Mouse (Mus musculus) kidney, adult 2 months (tissue): ENCODE data around the gene Zdhhc14. TPM values are rescaled to one million over a fixed set of nuclear protein-coding genes. Genes with fewer than 3 reads are reported as not detected.

Experiments used
- DNase-seq: peaks from one replicate; pipeline ENCODE4 v3.0.0; 2021
- H3K27ac ChIP-seq: fragments of 200-500 bp; 2 replicates; pipeline ENCODE4 v1.5.1; 2012; ENCODE audit warnings: low read depth, low read length, control low read depth, inconsistent platforms; ENCODE audit not compliant: insufficient read depth
- H3K27me3 ChIP-seq: fragments of 200-500 bp; replicated peaks from 2 replicates; pipeline ENCODE4 v1.6.1; 2012; ENCODE audit warnings: mild to moderate bottlenecking, moderate library complexity, low read length, inconsistent platforms; ENCODE audit not compliant: control insufficient read depth, insufficient read depth
- H3K36me3 ChIP-seq: fragments of 200-500 bp; 2 replicates; pipeline ENCODE4 v1.6.1; 2012; ENCODE audit warnings: mild to moderate bottlenecking, moderate library complexity, low read length, inconsistent platforms; ENCODE audit not compliant: control insufficient read depth, insufficient read depth
- H3K4me1 ChIP-seq: fragments of 200-500 bp; 2 replicates; pipeline ENCODE4 v1.6.1; 2011; ENCODE audit warnings: low read length; ENCODE audit not compliant: control insufficient read depth, insufficient read depth
- H3K4me3 ChIP-seq: fragments of 200-500 bp; 2 replicates; pipeline ENCODE4 v1.5.1; 2011; ENCODE audit warnings: mild to moderate bottlenecking, low read depth, low read length, control low read depth; ENCODE audit not compliant: insufficient read depth
- CTCF ChIP-seq: fragments of 200-500 bp; conservative IDR thresholded peaks from 2 replicates; pipeline ENCODE4 v1.5.1; 2011; ENCODE audit warnings: low read depth, mild to moderate bottlenecking, control low read depth, low read length, moderate library complexity, mixed read lengths; ENCODE audit not compliant: insufficient read depth, insufficient read length
- POLR2A ChIP-seq: fragments of 200-500 bp; IDR thresholded peaks from one replicate; pipeline ENCODE4 v1.6.1; 2011; ENCODE audit warnings: low read depth, low read length, control low read depth
- WGBS: fragments of 180-500 bp; shearing (Covaris S2); methylation state at CpG from one replicate; pipeline ENCODE4 v1.1.7; 2018; 5-methylcytosine and 5-hydroxymethylcytosine counted together
- polyA plus RNA-seq: library from polyadenylated mRNA; depleted of rRNA; stranded (reverse); fragments of >200 nt; gene quantifications from 2 replicates; pipeline ENCODE4 v1.2.3, GENCODE M21; 2012

The Zdhhc14 gene
- polyA plus RNA-seq, 1 experiment = 2.1 TPM

- no peak for TF ChIP-seq CTCF
- no peak for TF ChIP-seq POLR2A
- Histone ChIP-seq H3K4me3 (peak overlapping the region; percentile 69), H3K4me1 (no peaks in the 10 kb centered on the region; the same call in 1 of the 2 replicates), H3K27ac (peak overlapping the region; percentile 54), H3K27me3 (no peaks in the 10 kb centered on the region), H3K36me3 (no peaks in the 10 kb centered on the region)
- under 1% methylated on average over 48 of the region's 48 CpGs for WGBS
- DNase-seq = peak; percentile 76
Measured at GRCm38 (mm10) chr17:5492746-5493160, 396 bp downstream of the Zdhhc14 start.

GRCm38 (mm10) chr17:5493161-5493771 lies 909 bp downstream of the Zdhhc14 start:
- DNase-seq = peak; percentile 37
- TF ChIP-seq POLR2A = no peak
- TF ChIP-seq CTCF = no peak
- peak overlapping the region; percentile 54; the same call in 1 of the 2 replicates for H3K27ac ChIP-seq
- no peaks in the 10 kb centered on the region; the same call in 1 of the 2 replicates for H3K4me1 ChIP-seq
- peak overlapping the region; percentile 69 for H3K4me3 ChIP-seq
- 1% methylated on average over 53 of the region's 53 CpGs for WGBS
- H3K27me3 ChIP-seq = no peaks in the 10 kb centered on the region
- H3K36me3 ChIP-seq = no peaks in the 10 kb centered on the region

- no peaks in the 10 kb centered on the region for H3K36me3 ChIP-seq
- peak; percentile 29 for DNase-seq
- 37% methylated on average over 4 of the region's 4 CpGs for WGBS
- no peaks in the 10 kb centered on the region for H3K27me3 ChIP-seq
- H3K4me1 ChIP-seq = no peaks in the 10 kb centered on the region; the same call in 1 of the 2 replicates
- no peak overlapping the region for H3K27ac ChIP-seq
- H3K4me3 ChIP-seq = peak overlapping the region; percentile 69
- no peak for TF ChIP-seq CTCF
- no peak for TF ChIP-seq POLR2A
Measured at GRCm38 (mm10) chr17:5493809-5494208, 1.5 kb downstream of the Zdhhc14 start.

- no peak overlapping the region for H3K27ac ChIP-seq
- no peaks in the 10 kb centered on the region; the same call in 1 of the 2 replicates for H3K4me1 ChIP-seq
- no peak for DNase-seq
- TF ChIP-seq POLR2A (no peak), CTCF (no peak)
- no peaks in the 10 kb centered on the region for H3K27me3 ChIP-seq
- 85% methylated on average over 7 of the region's 7 CpGs for WGBS
- H3K4me3 ChIP-seq = no peak overlapping the region
- H3K36me3 ChIP-seq = no peaks in the 10 kb centered on the region
Measured at GRCm38 (mm10) chr17:5494832-5495231, 2.5 kb downstream of the Zdhhc14 start.

- 85% methylated on average over 8 of the region's 8 CpGs for WGBS
- H3K27me3 ChIP-seq = no peaks in the 10 kb centered on the region
- H3K4me1 ChIP-seq = no peaks in the 10 kb centered on the region; the same call in 1 of the 2 replicates
- TF ChIP-seq CTCF = no peak
- TF ChIP-seq POLR2A = no peak
- no peaks in the 10 kb centered on the region for H3K36me3 ChIP-seq
- H3K4me3 ChIP-seq = no peak overlapping the region
- DNase-seq = no peak
- no peak overlapping the region for H3K27ac ChIP-seq
Measured at GRCm38 (mm10) chr17:5497695-5498094, 5.3 kb downstream of the Zdhhc14 start.

GRCm38 (mm10) chr17:5498996-5499395 lies 6.6 kb downstream of the Zdhhc14 start:
- 81% methylated on average over 4 of the region's 4 CpGs for WGBS

GRCm38 (mm10) chr17:5503981-5504760 lies 11.8 kb downstream of the Zdhhc14 start:
- H3K4me3 ChIP-seq = no peak overlapping the region
- 0 out of 2 replicates have a peak, but pooled peaks cover 3% of the 10 kb centered on the region for H3K4me1 ChIP-seq
- 87% methylated on average over 8 of the region's 8 CpGs for WGBS
- H3K27ac ChIP-seq = no peak overlapping the region
- H3K36me3 ChIP-seq = no peaks in the 10 kb centered on the region
- no peak for DNase-seq
- TF ChIP-seq POLR2A (no peak), CTCF (no peak)
- H3K27me3 ChIP-seq = no peaks in the 10 kb centered on the region; the same call in 1 of the 2 replicates

More at GRCm38 (mm10) chr17:5498996-5499395, 6.6 kb downstream of the Zdhhc14 start:
- DNase-seq = no peak
- H3K4me3 ChIP-seq = no peak overlapping the region
- no peak for TF ChIP-seq POLR2A
- TF ChIP-seq CTCF = no peak
- no peak overlapping the region for H3K27ac ChIP-seq
- H3K36me3 ChIP-seq = no peaks in the 10 kb centered on the region
- H3K4me1 ChIP-seq = no peaks in the 10 kb centered on the region
- no peaks in the 10 kb centered on the region for H3K27me3 ChIP-seq
